Mouse (Mus musculus): ENCODE data around the gene Habp4.

The Habp4 gene

DNA sequence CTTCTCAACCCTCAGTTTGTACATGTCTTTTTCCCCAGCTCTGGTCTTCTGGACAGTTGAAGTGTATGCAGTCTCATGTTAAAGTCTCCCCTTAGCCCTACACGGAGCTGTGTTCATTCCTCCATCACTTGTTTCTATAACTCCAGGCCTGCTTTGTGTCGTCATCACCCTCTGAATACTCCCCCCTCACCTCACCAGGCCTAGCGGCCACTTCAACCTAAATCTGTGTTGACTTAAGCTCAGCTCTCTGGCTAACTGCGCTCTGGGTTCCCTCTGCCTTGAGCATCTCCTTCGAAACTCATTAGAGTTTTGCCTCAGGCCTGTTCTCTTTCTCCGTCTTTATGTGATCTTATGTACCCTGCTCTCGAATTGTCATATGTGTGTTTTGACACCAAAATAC, 16.4 kb downstream of the Habp4 start:
- no peak for DNase-seq (ENCODE audit: low spot score in 2 of 2)

DNA sequence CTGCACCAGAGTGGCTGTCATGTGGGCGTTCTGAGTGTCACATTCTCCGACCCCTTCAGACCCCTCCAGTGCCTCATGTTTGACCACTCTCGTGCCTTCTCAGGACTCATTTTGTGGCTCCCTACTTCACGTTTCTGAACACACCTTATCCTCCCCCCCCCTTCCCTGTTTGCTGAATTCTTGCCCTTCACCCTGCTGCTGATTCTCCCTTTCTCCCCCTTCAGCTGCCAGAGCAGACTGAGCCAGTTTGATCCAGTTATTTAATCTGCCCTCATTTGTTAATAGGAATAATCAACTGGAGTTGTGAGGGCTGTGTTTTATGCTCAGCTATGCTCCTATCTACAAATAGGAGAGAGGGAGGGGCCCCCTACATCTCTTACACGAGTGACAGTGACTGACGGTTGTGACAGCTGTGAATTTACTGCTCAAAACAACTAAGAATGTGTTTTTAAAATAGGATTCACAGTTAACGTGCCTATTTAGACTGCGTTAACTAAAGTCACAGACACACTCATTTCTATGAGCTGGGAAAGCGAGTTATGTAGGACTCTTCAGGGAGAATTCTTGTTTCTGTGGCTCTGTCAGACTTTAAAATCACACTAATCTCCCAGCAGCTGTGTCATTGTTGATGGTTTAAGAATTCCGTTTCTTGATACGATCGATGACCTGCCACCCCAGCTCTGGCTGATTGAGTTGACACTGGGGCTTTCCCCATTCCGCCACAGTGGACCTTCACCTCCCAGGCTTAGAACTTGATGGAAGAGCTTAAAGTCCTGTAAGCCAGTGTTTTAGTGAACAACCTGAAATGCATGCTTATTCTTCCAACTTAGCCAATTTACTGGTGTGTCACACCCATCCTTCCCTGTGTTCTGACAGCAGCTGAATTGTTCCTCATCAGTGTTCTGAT, 17.4 kb downstream of the Habp4 start:
- DNase-seq (ENCODE audit: low spot score in 2 of 2): no peak

DNA sequence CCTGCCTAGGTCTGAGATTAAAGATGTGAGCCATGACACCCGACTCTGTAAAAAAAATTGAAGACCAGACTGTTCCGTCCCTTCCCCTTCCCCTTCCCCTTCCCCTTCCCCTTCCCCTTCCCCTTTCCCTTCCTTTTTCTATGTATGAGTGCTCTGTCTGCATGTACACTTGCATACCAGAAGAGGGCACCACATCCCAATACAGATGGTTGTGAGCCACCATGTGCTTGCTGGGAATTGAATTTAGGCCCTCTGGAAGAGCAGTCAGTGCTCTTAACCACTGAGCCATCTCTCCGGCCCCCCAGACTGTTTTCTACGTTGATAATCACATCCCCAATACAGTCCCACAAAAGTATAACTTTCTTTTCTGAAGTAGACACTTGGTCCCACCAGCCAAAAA, 18.7 kb downstream of the Habp4 start:
- DNase-seq (ENCODE audit: low spot score in 2 of 2): no peak

DNA sequence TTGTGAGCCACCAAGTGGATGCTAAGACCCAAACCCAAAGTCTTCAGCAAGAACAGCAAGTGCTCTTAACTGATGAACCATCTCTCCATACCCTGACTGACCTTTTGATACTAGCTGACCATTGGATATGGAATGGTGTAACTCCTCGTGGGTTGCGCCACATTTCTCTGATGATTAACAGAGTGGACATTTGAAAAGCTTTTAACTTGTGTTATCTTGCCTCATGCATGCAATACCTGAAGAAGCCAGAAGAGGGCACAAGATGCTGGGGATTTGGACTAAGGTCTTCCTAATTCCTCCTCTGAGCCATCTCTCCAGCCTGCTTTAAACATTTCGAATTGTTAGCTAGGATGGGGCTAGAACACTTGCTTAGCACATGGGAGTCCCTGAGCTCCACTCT, 19.3 kb downstream of the Habp4 start:
- no peak for DNase-seq (ENCODE audit: low spot score in 2 of 2)

DNA sequence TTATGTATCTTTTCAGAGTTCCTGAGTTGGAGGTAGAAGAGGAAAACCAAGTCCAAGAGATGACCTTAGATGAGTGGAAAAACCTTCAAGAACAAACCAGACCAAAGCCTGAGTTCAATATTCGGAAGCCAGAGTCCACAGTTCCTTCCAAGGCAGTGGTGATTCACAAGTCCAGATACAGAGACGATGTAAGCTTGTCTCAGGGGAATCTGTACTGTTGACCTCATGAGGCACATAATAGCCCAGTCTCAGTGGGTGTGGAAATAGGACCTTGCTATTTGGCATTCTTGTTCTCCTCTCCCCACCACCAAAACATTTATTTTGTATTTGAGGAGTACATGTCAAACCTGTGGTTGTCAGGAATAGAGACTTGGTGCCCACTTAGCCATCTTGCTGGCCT, 20.5 kb downstream of the Habp4 start:
- DNase-seq (ENCODE audit: low spot score in 2 of 2): no peak

DNA sequence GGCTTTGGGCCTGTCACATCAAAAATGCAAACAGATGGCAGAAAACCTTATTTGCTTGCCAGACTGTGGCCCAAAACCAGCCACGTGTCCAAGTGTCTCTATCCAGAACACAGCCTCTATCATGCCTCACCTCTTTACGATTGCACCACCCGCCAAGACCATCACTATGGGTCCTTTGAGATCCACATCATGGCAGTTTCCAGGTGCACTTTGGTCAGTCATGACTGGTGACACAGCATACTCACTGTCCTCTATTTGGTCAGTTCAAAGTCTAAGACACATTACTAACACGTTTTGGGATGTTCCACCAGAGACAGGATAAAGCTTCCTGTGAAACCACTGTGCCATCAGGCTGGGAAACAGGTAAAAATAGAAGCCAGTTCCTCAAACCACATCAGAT, 22.0 kb downstream of the Habp4 start:
- no peak for DNase-seq (ENCODE audit: low spot score in 2 of 2)

DNA sequence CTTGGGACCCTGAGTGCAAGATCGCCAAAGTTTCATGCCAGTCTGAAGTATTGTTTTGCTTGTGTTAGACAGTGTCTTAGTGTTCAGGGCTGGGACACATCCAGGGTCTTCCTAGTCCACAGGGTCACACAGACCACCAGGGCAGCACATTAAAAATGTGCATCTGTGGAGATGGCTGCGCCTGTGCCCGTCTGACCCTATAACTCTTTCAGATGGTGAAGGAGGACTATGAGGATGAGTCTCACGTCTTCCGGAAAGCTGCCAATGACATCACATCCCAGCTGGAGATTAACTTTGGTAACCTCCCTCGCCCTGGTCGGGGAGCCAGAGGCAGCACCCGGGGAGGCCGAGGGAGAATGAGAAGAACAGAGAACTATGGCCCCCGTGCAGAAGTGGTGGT, 22.7 kb downstream of the Habp4 start:
- DNase-seq (ENCODE audit: low spot score in 2 of 2): no peak

DNA sequence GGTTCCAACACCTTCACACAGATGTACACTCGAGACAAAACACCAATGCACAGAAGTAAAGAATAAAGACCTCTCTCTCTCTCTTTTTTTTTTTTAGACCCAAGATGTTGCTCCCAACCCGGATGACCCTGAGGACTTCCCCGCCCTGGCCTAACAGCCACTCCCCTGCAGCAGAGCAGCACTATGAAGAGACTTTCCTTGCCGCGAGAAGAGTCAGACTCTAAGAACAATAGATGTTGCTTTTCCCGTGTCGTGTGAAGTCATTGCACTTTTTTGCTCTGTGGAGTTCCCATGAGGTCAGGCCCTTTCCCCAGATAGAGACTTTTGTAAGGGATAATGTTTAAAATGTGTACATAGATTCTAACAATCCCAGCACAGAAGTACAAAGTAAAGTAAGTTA, 23.6 kb downstream of the Habp4 start:
- DNase-seq (ENCODE audit: low spot score in 2 of 2): no peak

DNA sequence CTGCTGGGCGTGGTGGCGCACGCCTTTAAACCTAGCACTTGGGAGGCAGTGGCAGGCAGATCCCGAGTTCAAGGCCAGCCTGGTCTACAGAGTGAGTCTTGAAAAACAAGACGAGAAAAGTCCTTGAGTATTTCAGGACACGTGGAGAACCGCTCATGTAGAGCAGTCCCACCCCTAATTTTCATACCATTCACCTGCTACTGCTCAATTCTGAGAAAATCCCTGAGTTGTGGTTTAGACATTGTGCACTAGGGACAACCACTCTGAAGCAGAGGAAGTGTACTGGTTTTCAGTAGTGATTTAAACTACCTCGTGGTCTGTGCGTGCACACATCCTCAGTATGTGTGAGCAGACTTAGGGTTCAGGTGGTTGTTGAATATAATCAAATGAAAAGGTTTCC, 24.0 kb downstream of the Habp4 start:
- no peak for DNase-seq (ENCODE audit: low spot score in 2 of 2)

DNA sequence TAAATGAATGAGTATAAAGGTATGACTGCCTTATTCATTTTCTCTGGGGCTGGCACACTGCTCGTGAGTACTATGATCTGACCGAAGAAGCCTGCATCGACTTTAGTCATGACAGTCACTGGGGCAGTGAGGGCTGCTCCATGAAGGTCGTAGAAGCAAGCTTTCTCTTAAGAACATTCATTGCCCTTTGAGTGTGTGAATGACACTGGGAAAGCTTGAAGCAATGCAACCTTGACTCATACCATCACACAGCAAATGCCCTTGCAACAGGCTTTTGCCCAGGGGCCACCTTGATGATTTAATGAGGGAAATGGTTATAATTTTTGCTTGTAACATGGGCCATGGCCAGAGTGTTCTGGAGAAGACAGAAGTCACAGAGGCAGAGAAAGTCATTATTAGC, 24.9 kb downstream of the Habp4 start:
- DNase-seq (ENCODE audit: low spot score in 2 of 2): no peak

DNA sequence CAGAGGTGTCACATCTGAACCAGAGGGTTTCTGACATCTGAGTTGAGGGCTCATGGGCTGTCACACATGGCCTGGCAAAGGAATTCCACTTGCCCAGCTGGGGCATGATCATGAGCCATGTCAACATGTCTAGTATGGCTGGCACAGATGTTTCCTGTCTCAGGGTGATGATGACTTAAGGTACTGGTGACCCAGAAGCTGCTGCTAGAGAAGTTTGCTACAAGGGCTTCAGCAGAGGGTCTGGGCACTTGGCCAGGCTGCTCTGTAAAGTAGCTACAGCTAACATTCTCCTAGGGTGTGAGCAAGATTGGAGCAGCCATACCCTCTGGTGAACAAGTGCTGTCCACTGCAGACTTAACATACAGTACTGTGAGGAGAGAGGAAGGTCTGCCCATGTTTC, 25.4 kb downstream of the Habp4 start:
- no peak for DNase-seq (ENCODE audit: low spot score in 2 of 2)

DNA sequence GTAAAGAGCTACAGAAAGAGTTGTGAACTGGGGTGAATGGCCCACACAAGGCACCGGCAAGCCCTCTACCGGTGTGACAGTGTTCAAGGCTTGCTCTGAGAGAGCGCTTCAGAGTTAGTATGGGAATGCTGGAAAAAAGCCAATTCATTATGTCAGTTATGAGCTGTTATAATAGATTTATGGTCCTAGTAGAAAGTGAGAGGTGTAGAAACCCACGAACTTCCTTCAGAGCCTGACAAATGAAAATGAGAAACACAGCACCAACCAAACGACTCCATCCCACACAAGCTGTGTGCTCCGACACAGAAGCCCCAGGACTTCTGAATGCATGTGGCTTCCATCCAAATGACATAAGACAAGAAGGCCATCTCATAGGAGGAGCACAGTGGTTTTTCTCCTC, 36.3 kb downstream of the Habp4 start:
- DNase-seq (ENCODE audit: low spot score in 2 of 2): no peak

DNA sequence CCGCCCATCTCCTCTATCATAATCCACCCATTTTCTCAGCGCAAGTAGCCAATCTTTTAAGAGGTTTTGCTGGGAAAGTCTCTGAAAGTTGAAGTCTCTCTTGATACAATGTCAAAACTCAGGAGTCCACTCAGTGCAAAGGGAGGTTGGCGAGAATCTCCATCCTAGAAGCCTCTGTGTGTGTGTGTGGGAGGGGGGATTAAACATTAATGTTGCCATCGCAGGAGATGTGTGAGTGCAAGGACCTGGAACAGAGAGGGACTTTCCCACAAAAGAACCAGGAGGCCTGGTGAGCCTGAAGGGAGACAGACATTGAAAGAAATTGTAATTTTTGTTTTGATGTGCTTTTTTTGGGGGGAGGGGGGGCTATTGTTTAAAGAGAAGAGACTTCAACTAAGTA, 36.7 kb downstream of the Habp4 start:
- DNase-seq (ENCODE audit: low spot score in 2 of 2): no peak

DNA sequence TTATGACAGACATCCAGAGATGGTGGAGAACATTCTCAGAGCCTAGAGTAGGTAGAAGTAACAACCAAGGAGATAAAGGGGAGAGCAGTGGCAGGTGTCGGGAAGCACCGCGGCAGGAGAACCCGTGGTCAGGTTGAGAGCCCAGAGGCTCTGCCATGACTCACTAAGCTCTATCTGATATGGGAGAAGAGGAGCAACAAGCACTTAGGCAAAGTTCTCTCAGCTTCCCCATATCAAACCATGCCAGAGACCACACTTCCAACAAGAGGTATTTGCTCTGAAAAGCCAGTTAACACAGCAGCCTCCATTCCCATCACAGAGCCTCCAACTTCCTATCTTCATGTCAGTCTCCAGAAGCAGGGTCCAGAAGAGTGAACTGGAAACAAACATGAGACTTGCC, 39.3 kb downstream of the Habp4 start:
- no peak for DNase-seq (ENCODE audit: low spot score in 2 of 2)

DNA sequence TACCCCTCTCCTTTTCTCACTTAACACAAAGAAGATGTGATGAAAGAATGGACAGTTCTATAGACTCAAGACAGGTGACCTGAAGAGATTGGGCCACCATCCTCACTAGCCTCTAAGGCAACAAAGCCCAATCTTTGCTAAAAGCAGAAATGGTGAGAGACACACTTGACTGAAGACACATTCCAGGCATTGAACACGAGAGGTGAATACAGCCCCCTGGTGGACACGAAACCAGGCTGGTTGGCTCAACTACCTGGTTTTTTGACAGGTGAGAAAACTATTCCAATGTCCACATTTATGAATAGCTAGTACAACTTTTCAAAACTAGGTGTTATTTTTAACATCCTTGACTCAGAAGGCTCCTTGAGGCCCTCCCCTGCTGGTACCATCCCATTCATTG, 43.1 kb downstream of the Habp4 start:
- DNase-seq (ENCODE audit: low spot score in 2 of 2): no peak

DNA sequence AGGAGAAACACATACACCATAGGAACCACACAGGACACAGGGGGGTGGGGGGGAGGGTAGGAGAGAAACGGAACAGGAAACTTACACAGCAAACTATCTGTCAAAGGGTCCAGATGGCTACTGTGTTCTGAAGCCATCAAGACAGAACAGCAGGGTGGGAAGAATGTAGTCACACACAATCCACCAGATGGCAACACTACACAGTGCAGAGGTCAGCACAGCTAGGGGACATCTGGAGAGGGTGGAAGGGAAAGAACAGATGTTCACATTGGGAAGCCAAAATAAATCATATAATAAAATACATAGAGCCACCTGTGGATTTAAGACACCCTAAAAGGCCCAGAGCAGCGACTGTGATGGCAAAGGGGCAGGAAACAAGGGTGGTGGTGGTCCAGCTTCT, 43.6 kb downstream of the Habp4 start:
- DNase-seq (ENCODE audit: low spot score in 2 of 2): no peak

DNA sequence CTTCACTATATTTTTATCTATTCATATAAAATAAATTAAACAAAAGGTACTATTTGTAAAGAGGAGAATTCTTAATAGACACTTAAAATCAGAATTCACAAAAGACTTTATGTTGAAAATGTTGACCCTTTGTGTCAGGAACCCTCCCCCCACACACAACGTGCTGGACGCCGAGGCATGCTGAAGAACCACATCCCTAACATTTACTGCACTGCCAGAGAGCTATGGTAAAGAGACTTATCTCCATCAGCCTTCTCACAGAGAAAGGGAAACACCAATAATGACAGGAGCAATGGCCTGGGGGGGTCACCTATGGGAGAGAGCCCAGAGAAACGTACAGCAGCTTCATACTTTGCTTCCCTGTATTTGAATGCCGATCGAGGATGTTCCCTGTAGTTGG, 46.5 kb downstream of the Habp4 start:
- no peak for DNase-seq (ENCODE audit: low spot score in 2 of 2)

DNA sequence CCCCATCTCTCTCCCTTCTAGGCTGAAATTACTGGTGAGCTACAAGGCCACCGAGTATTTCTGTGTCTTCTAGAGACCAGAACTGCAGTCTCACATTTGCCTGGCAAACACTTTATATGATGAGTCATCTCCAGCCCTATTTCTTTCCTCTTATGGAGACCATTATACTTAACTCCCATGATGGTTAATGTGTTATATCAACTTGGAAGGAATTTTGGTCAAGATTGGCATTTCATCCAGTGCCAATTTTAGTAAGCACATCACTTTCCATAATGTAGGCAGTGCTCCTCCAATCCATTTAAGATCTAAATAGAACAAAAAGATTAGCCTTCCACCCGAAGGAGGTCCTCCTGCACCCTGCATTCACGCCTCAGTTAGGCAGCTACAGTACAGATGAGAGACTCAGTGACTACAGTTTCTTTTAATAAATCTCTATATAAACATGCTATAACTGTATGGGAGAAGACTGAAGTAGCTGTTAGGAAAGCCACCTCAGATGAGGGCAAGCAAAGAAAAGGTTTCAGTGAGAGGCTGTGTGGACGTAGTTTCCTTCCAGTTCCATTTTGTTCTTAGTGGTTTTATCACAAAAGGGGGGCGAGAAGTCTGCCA, 50.5 kb downstream of the Habp4 start:
- DNase-seq (ENCODE audit: low spot score in 2 of 2): no peak

DNA sequence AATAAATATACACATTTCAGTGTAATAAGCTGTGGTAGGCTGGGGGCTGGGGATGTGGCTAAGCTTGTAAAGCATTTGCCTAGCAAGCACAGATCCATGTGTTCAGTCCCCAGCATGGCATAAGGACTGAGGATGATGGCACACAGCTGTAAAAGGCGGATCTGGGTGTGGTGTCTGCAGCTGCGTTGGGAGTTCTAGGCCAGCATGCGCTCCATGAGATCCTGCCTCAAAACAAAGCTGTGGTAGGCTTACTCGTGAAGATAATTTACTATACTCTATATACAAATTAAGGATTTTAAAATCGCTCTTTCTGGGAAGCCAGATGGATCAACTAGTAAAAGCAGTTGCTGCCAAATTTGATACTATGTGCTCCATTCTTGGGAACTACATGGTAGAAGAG, 53.3 kb downstream of the Habp4 start:
- no peak for DNase-seq (ENCODE audit: low spot score in 2 of 2)

DNA sequence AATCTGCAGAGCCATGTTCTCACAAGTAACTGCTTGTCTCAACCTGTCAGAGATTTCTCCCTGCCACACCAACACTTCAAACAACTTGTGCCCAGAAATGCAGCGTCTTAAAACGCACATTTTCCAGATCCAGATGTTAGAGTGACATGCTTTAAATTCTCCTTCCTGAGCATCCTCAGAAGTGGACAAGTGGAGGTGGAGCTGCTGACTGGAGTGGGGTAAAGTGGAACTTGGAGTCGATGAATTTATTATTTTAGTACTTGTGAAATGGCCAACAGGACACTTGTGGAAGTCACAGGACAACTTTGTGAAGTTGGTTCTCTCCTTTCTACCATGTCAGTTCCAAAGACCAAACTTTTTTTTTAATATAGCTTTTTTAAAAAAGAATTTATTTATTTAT, 64.1 kb downstream of the Habp4 start:
- DNase-seq (ENCODE audit: low spot score in 2 of 2): no peak

DNA sequence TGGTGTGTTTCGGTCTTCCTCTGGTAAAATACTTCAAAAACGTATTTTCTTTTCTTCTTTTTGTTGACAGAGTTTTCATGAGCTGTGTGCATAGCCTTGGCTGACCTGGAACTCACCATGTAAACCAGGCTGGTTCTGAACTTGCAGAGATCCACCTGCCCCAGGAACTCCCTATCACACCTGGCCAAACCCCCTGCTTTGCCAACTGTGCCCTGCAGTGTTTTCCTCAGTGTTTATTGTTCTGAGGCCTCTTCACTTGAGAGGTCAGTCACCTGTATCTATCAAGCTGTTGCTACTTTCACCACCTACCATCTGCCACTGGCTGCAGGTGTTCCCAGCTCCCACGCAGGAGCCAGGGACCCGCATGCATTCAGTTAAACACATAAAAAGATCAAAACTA, 65.1 kb downstream of the Habp4 start:
- DNase-seq (ENCODE audit: low spot score in 2 of 2): no peak

DNA sequence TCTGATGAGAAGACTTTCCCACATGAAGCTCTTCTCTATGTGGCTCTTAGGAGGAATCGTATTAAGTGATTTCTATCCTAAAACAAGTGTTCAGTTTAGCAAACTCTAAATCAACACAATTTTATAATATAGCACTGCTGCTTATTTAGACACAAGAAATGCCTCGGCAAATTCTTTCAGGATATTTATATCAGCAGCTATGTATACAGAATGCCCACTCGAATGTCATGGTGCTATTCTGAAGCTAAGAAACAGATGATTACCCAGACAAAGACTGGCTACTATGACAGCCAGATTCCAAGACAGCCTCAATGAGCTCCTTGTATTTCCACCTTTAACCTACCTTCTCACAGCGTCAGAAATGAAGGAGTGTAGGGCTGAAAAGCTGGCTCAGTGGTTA, 71.5 kb downstream of the Habp4 start:
- DNase-seq (ENCODE audit: low spot score in 2 of 2): no peak

DNA sequence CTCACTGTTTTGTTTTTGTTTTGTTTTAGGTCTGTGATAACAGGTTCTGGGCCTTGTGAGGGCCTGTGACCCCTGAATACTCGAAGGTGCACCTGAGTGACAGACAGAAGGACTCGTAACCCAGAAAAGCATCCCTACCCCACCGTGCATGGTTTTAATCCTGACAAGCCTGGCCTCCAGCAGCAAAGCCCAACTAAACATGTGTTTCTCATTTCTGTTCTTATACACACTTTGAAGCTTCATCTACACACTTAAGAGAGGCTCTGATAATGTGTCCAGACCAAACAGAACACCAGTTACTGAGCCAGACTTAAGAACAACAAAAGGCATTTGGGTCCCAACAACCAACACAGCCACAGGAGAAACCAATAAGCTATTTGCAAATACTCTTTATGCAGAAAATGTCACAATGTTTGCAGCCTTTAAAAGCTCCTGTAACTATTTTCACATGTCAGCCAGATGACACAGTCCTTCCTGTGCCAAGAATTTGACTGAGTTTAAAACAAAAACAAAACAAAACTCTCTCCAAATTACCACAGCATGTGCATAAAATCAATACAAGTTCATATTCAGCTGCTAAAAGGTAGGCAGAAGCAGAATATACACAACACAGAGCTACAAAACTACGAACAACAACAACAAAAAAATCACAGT, 73.6 kb downstream of the Habp4 start:
- DNase-seq (ENCODE audit: low spot score in 2 of 2): no peak
